Mouse (Mus musculus) G1E (cell line): Measurements from ENCODE around the gene Mis18bp1.

Experiments used
- CTCF ChIP-seq: IDR thresholded peaks from 2 replicates; pipeline ENCODE4 v1.5.1; 2012; ENCODE audit warnings: low read depth, low read length, inconsistent platforms, mixed read lengths
- GATA1 ChIP-seq: IDR thresholded peaks from 2 replicates; pipeline ENCODE4 v1.6.1; 2012; ENCODE audit warnings: borderline replicate concordance, low read length, inconsistent platforms, mixed read lengths
- GATA2 ChIP-seq: IDR thresholded peaks from 2 replicates; pipeline ENCODE4 v1.6.1; 2012; ENCODE audit warnings: low read depth, low read length, inconsistent platforms, borderline replicate concordance
- POLR2AphosphoS5 ChIP-seq: IDR thresholded peaks from 2 replicates; pipeline ENCODE4 v1.6.1; 2012; ENCODE audit warnings: low read depth, low read length, inconsistent platforms; ENCODE audit not compliant: insufficient replicate concordance
- TAL1 ChIP-seq: conservative IDR thresholded peaks from 2 replicates; pipeline ENCODE4 v1.6.1; 2012; ENCODE audit warnings: low read depth, low read length, inconsistent platforms, mixed read lengths

DNA sequence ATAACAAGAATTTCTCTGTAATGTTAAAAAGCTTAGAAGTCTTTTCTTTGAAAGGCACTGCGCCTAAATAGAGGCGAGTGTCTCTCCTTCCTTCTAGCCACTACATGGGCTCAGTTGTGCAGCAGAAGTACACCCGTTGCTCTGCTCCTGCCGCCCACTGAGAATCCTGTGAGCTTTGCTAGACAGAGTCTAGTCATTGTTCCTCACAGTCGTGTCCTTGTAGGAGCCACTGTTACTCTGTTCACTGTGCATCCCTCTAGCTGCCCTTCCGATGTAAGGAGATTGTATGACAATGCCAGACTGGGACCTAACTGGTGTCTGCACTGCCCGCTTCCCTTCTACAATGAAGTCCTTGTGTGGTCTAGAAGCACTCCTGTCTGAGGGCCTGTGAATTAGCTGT is 53.4 kb downstream of the Mis18bp1 start:
- TF ChIP-seq CTCF (no peak), GATA1 (no peak), TAL1 (no peak), GATA2 (no peak), POLR2AphosphoS5 (no peak)
